ENCODE assay signal across 22 mouse cellular contexts in the genomic region with DNA sequence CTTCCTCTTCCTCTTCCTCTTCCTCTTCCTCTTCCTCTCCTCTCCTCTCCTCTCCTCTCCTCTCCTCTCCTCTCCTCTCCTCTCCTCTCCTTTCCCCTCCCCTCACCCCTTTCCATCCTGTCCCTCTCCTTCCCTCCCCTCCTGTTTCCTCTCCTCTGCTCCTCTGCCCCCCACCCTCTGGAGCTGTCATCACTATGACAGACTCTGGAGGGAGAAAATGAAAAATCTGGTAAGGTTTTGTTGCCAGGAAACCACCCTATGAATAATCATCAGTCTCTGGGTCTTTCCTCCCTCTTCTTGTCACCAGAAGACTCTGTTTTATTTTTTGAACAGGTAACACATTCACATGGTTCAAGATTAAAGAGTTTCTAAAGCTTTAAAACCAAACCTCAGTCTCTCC. TPM values are rescaled to one million over a fixed set of nuclear protein-coding genes. Genes with fewer than 3 reads are reported as not detected.
DNase-seq lines count a peak whose midpoint lies in the region; ATAC-seq and TF ChIP-seq lines count a peak whose summit lies in the region.
"Had no signal": no experiment of that assay in that cellular context is flagged by ENCODE, and none has a peak within 500 bp of the region (broad histone marks: within the 10 kb centered on the region; RNA-seq: fewer than 3 reads in every experiment).

No protein-coding gene starts in this region.

- H3K4me1 ChIP-seq in hindbrain, embryonic 13.5 days (replicated peaks), result peaks cover 3% of the 10 kb centered on the region
- H3K4me1 ChIP-seq in hindbrain, embryonic 10.5 days (replicated peaks), result peaks cover 7% of the 10 kb centered on the region; the same call in 1 of the 2 replicates
- H3K4me1 ChIP-seq in forebrain, postnatal 0 days (ENCODE audit: insufficient read depth), result no peaks in the 10 kb centered on the region; the same call in 1 of the 2 replicates
- peaks cover 16% of the 10 kb centered on the region for H3K4me1 ChIP-seq in liver, postnatal 0 days (ENCODE audit: insufficient read depth)
- H3K4me1 ChIP-seq: heart, embryonic 15.5 days; intestine, embryonic 15.5 days; stomach, embryonic 15.5 days had no signal

- H3K36me3 ChIP-seq in hindbrain, embryonic 13.5 days, result no peaks in the 10 kb centered on the region
- no peaks in the 10 kb centered on the region for H3K36me3 ChIP-seq in hindbrain, embryonic 10.5 days
- no peaks in the 10 kb centered on the region for H3K36me3 ChIP-seq in forebrain, postnatal 0 days (ENCODE audit: insufficient read depth)
- no peaks in the 10 kb centered on the region for H3K36me3 ChIP-seq in liver, postnatal 0 days (replicated peaks; ENCODE audit: insufficient read depth, low read length)
- H3K36me3 ChIP-seq: heart, embryonic 15.5 days; intestine, embryonic 15.5 days; stomach, embryonic 15.5 days had no signal

- TF ChIP-seq CTCF in forebrain, postnatal 0 days (IDR thresholded peaks at IDR 0.05; ENCODE audit: low read depth), result no peak
- TF ChIP-seq CTCF in liver, postnatal 0 days (IDR thresholded peaks at IDR 0.05; ENCODE audit: low read depth), result no peak

- no peak for DNase-seq in hindbrain, embryonic 10.5 days (ENCODE audit: low spot score)
- peak; percentile 19 for DNase-seq in right cerebral cortex, postnatal 4 days
- DNase-seq in right cerebral cortex, postnatal 25 days, result no peak
- peak; percentile 73 for DNase-seq in forebrain, postnatal 0 days
- no peak for DNase-seq in liver, postnatal 0 days
- no peak for DNase-seq in frontal cortex, postnatal 14 days (ENCODE audit: low spot score in 2 of 2)
- DNase-seq in heart, adult 8-10 months (ENCODE audit: low spot score), result no peak
- DNase-seq: adrenal gland, postnatal 10 days; cerebellum, adult 2 months; gastrocnemius, postnatal 25 days; heart, adult 2 months; kidney, adult 9 months; kidney, postnatal 25 days; lung, adult 2 months; lung, postnatal 36 days; thymus, adult 18-20 months; thymus, postnatal 4 days had no signal

- no peak overlapping the region for H3K9ac ChIP-seq in hindbrain, embryonic 13.5 days
- no peak overlapping the region for H3K9ac ChIP-seq in forebrain, postnatal 0 days
- no peak overlapping the region for H3K9ac ChIP-seq in liver, postnatal 0 days (replicated peaks)
- H3K9ac ChIP-seq: heart, embryonic 15.5 days; intestine, embryonic 15.5 days; stomach, embryonic 15.5 days had no signal

- H3K27ac ChIP-seq in hindbrain, embryonic 13.5 days, result no peak overlapping the region
- H3K27ac ChIP-seq in hindbrain, embryonic 10.5 days, result no peak overlapping the region
- peak overlapping the region; percentile 68 for H3K27ac ChIP-seq in forebrain, postnatal 0 days (ENCODE audit: low read depth, low read length)
- H3K27ac ChIP-seq in liver, postnatal 0 days (ENCODE audit: low read depth), result peak overlapping the region; percentile 75
- H3K27ac ChIP-seq: heart, adult 2 months; heart, embryonic 15.5 days; intestine, embryonic 15.5 days; stomach, embryonic 15.5 days had no signal

- H3K4me3 ChIP-seq in hindbrain, embryonic 13.5 days, result no peak overlapping the region
- no peak overlapping the region for H3K4me3 ChIP-seq in hindbrain, embryonic 10.5 days
- no peak overlapping the region for H3K4me3 ChIP-seq in forebrain, postnatal 0 days (ENCODE audit: low read depth, low read length)
- H3K4me3 ChIP-seq in liver, postnatal 0 days (ENCODE audit: low read depth, low read length), result no peak overlapping the region
- H3K4me3 ChIP-seq: heart, adult 2 months; heart, embryonic 15.5 days; intestine, embryonic 15.5 days; stomach, embryonic 15.5 days had no signal

- H3K27me3 ChIP-seq in hindbrain, embryonic 13.5 days, result no peaks in the 10 kb centered on the region
- H3K27me3 ChIP-seq in hindbrain, embryonic 10.5 days (ENCODE audit: insufficient read depth, poor library complexity, severe bottlenecking), result no peaks in the 10 kb centered on the region
- H3K27me3 ChIP-seq in forebrain, postnatal 0 days (ENCODE audit: insufficient read depth, low read length), result no peaks in the 10 kb centered on the region
- H3K27me3 ChIP-seq in liver, postnatal 0 days (ENCODE audit: insufficient read depth, low read length), result no peaks in the 10 kb centered on the region
- H3K27me3 ChIP-seq: heart, embryonic 15.5 days; intestine, embryonic 15.5 days; Patski; stomach, embryonic 15.5 days had no signal

- no peak for TF ChIP-seq EP300 in liver, postnatal 0 days (IDR thresholded peaks at IDR 0.05; ENCODE audit: low read depth)

- no peaks in the 10 kb centered on the region for H3K9me3 ChIP-seq in hindbrain, embryonic 13.5 days
- no peaks in the 10 kb centered on the region for H3K9me3 ChIP-seq in hindbrain, embryonic 10.5 days
- no peaks in the 10 kb centered on the region for H3K9me3 ChIP-seq in forebrain, postnatal 0 days (ENCODE audit: low read length)
- peaks cover 5% of the 10 kb centered on the region; the same call in 1 of the 2 replicates for H3K9me3 ChIP-seq in liver, postnatal 0 days (ENCODE audit: low read length)
- H3K9me3 ChIP-seq: heart, embryonic 15.5 days; intestine, embryonic 15.5 days; stomach, embryonic 15.5 days had no signal

- H3K4me2 ChIP-seq in hindbrain, embryonic 13.5 days, result no peak overlapping the region
- no peak overlapping the region for H3K4me2 ChIP-seq in forebrain, postnatal 0 days (ENCODE audit: low read depth)
- peak overlapping the region; percentile 7; the same call in 1 of the 2 replicates for H3K4me2 ChIP-seq in liver, postnatal 0 days (ENCODE audit: low read depth, low read length)
- H3K4me2 ChIP-seq: heart, embryonic 15.5 days; intestine, embryonic 15.5 days; stomach, embryonic 15.5 days had no signal

- ATAC-seq in hindbrain, embryonic 13.5 days (ENCODE audit: low FRiP score), result peak; percentile 54; the same call in 1 of the 2 replicates
- ATAC-seq in forebrain, postnatal 0 days, result peak; percentile 94
- ATAC-seq in liver, postnatal 0 days, result peak; percentile 41; the same call in 1 of the 2 replicates
- ATAC-seq: intestine, embryonic 15.5 days; Patski had no signal

RNA-seq across cellular contexts. Expression of a gene that starts 53.0 kb away (rescaled TPM):
- 1,003 and 1,012 TPM in 2 replicates for polyA plus RNA-seq in hindbrain, embryonic 13.5 days (2015; fragmentation: Nextera tagmentation; extraction: Ambion mirVana)
- polyA plus RNA-seq in hindbrain, embryonic 10.5 days (2016; fragmentation: Nextera tagmentation; extraction: Ambion mirVana), result 344 and 448 TPM in 2 replicates
- total RNA-seq in forebrain, postnatal 0 days (2014; rRNA removed), result 1,087 and 1,453 TPM in 2 replicates
- 668 and 889 TPM in 2 replicates for polyA plus RNA-seq in forebrain, postnatal 0 days (2015; fragmentation: Nextera tagmentation; extraction: Ambion mirVana)
- polyA plus RNA-seq in liver, postnatal 0 days (2015; fragmentation: Nextera tagmentation; extraction: Ambion mirVana), result 449 and 461 TPM in 2 replicates
- 10 to 100 TPM in 1 of 4 experiments, 1 to 10 TPM in 3; 2.2 to 12.2 (median 3.4) TPM for total RNA-seq in heart, adult 8-10 months (2022)

Comparison
In these comparisons a context has a peak if more than half of its experiments do, and no peak if none do; other contexts are left out.
1. DNase-seq: peak in right cerebral cortex, postnatal 4 days (single experiment) and forebrain, postnatal 0 days (single experiment); none in hindbrain, embryonic 10.5 days (single experiment), right cerebral cortex, postnatal 25 days (single experiment), liver, postnatal 0 days (single experiment), frontal cortex, postnatal 14 days (0 of 2) and heart, adult 8-10 months (single experiment).
2. ATAC-seq: peak in every context shown above with its lines; median percentile 94 in forebrain, postnatal 0 days; 54 in hindbrain, embryonic 13.5 days; 41 in liver, postnatal 0 days.
3. H3K27ac ChIP-seq: peak in forebrain, postnatal 0 days (single experiment) and liver, postnatal 0 days (single experiment); none in hindbrain, embryonic 13.5 days (single experiment) and hindbrain, embryonic 10.5 days (single experiment).